Mouse (Mus musculus) heart, embryonic 13.5 days (tissue): ENCODE measurements at regions not wholly inside any gene's neighbourhood (a gene's known extent, or its start where the extent isn't known, plus 50 kb on each side); places are given as distances from the start of the nearest gene placed in this dataset.

Experiments used
- ATAC-seq: fragments of 200-750 bp; cut with Nextera tagmentation; 2 replicates; pipeline ENCODE4 v1.8.0; 2017; ENCODE audit warnings: moderate TSS enrichment; ENCODE audit not compliant: insufficient number of reproducible peaks, low FRiP score, low TSS enrichment; ENCODE audit errors: extremely low read depth
- H3K27ac ChIP-seq: fragments of 300-500 bp; sonication (generic); replicated peaks from 2 replicates; pipeline ENCODE4 v1.5.1; 2015; ENCODE audit warnings: moderate library complexity, mild to moderate bottlenecking, inconsistent platforms
- H3K27me3 ChIP-seq: fragments of 300-500 bp; sonication (generic); replicated peaks from 2 replicates; pipeline ENCODE4 v1.6.1; 2015; ENCODE audit warnings: mild to moderate bottlenecking, inconsistent platforms
- H3K36me3 ChIP-seq: fragments of 300-500 bp; sonication (generic); 2 replicates; pipeline ENCODE4 v1.6.1; 2015; ENCODE audit warnings: mild to moderate bottlenecking, inconsistent platforms
- H3K4me1 ChIP-seq: fragments of 300-500 bp; sonication (generic); 2 replicates; pipeline ENCODE4 v1.6.1; 2015; ENCODE audit warnings: inconsistent platforms
- H3K4me2 ChIP-seq: fragments of 300-500 bp; sonication (generic); 2 replicates; pipeline ENCODE4 v1.6.1; 2015; ENCODE audit warnings: inconsistent platforms, mild to moderate bottlenecking, moderate library complexity
- H3K4me3 ChIP-seq: fragments of 300-500 bp; sonication (generic); 2 replicates; pipeline ENCODE4 v1.5.1; 2015; ENCODE audit warnings: moderate library complexity, mild to moderate bottlenecking, inconsistent platforms
- H3K9ac ChIP-seq: fragments of 300-500 bp; sonication (generic); 2 replicates; pipeline ENCODE4 v1.6.1; 2015; ENCODE audit warnings: inconsistent platforms, mild to moderate bottlenecking, moderate library complexity
- H3K9me3 ChIP-seq: fragments of 300-500 bp; sonication (generic); 2 replicates; pipeline ENCODE4 v1.6.1; 2016; ENCODE audit warnings: inconsistent platforms
- WGBS: fragments of 180-500 bp; shearing (Covaris S2); methylation state at CpG from one replicate; pipeline ENCODE4 v1.1.7; 2015; ENCODE audit warnings: mixed read lengths; 5-methylcytosine and 5-hydroxymethylcytosine counted together

GRCm38 (mm10) chr10:98674131-98674530 lies 240.1 kb upstream of the Atp2b1 start:
- H3K4me1 ChIP-seq = no peaks in the 10 kb centered on the region
- no peak overlapping the region for H3K27ac ChIP-seq
- no peaks in the 10 kb centered on the region for H3K9me3 ChIP-seq
- H3K4me3 ChIP-seq = no peak overlapping the region
- 68% methylated on average over 1 of the region's 1 CpGs for WGBS
- no peaks in the 10 kb centered on the region for H3K36me3 ChIP-seq
- H3K9ac ChIP-seq = no peak overlapping the region
- no peak for ATAC-seq
- no peaks in the 10 kb centered on the region for H3K27me3 ChIP-seq
- H3K4me2 ChIP-seq = no peak overlapping the region

DNA sequence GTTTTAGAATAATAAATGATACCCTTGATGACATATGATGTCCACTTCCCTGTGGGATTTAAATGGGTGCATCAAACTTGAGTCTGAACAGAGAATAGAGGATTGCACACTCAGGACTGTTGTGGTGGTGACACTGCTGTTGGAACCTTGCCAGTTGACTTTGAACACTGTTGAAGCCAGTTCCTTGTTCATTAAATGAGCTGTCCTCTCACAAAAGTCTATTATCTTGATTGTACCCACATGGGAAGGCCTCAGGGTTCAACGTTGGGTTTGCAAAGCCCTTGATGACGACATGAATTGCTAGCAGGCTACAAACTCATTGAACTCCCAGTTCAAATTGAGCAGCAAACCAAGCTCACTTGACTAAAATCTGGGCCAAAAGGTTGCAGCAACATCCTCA lies 237.3 kb upstream of the Atp2b1 start:
- H3K27ac ChIP-seq = no peak overlapping the region
- no peaks in the 10 kb centered on the region for H3K27me3 ChIP-seq
- 0 out of 2 replicates have a peak, but pooled peaks cover 2% of the 10 kb centered on the region for H3K9me3 ChIP-seq
- no peak overlapping the region for H3K4me3 ChIP-seq
- 71% methylated on average over 2 of the region's 2 CpGs for WGBS
- no peak overlapping the region for H3K4me2 ChIP-seq
- no peaks in the 10 kb centered on the region for H3K36me3 ChIP-seq
- no peak overlapping the region for H3K9ac ChIP-seq
- no peak for ATAC-seq
- no peaks in the 10 kb centered on the region for H3K4me1 ChIP-seq

- H3K4me3 ChIP-seq = no peak overlapping the region
- WGBS = 83% methylated on average over 4 of the region's 4 CpGs
- H3K4me2 ChIP-seq = no peak overlapping the region
- no peak overlapping the region for H3K9ac ChIP-seq
- H3K36me3 ChIP-seq = no peaks in the 10 kb centered on the region
- 0 out of 2 replicates have a peak, but pooled peaks cover 2% of the 10 kb centered on the region for H3K9me3 ChIP-seq
- H3K27me3 ChIP-seq = no peaks in the 10 kb centered on the region
- H3K27ac ChIP-seq = no peak overlapping the region
- H3K4me1 ChIP-seq = no peaks in the 10 kb centered on the region
- no peak for ATAC-seq
Observed at GRCm38 (mm10) chr10:98678234-98678633, 236.0 kb upstream of the Atp2b1 start.

DNA sequence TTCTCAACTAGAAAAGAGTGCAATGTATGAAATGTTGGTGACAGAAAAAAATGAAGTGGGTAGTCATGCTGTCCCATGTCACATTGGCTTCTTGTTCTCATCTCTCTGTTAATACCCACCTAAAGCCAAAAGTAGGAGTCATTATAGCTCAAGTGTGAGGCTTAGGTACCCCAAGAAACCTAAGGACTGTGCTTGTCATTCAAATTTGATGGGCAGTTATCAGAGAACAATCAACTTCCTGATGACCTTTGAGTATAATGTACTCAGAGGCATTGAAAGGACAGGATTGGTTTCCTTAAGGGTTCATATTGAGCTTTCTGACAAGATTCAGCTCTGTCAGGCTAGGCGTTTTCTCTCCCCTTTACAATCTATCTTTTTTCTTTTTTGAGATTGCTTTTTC lies 231.8 kb upstream of the Atp2b1 start:
- Histone ChIP-seq H3K4me3 (no peak overlapping the region), H3K4me2 (no peak overlapping the region)
- no peak for ATAC-seq

GRCm38 (mm10) chr10:98684195-98684594 lies 230.0 kb upstream of the Atp2b1 start:
- Histone ChIP-seq H3K4me3 (peak overlapping the region; percentile 28), H3K4me1 (peaks cover 13% of the 10 kb centered on the region), H3K4me2 (peak overlapping the region; percentile 57), H3K9ac (peak overlapping the region; percentile 17; the same call in 1 of the 2 replicates), H3K9me3 (0 out of 2 replicates have a peak, but pooled peaks cover 2% of the 10 kb centered on the region), H3K36me3 (no peaks in the 10 kb centered on the region), H3K27me3 (no peaks in the 10 kb centered on the region), H3K27ac (0 out of 2 replicates have a peak overlapping the region, but pooled peaks have one; percentile 20)
- no peak for ATAC-seq
- 24% methylated on average over 12 of the region's 12 CpGs for WGBS

More for the DNA sequence above, 231.8 kb upstream of the Atp2b1 start:
- H3K9me3 ChIP-seq = 0 out of 2 replicates have a peak, but pooled peaks cover 2% of the 10 kb centered on the region
- 81% methylated on average over 1 of the region's 1 CpGs for WGBS
- no peaks in the 10 kb centered on the region for H3K36me3 ChIP-seq
- H3K27me3 ChIP-seq = no peaks in the 10 kb centered on the region
- H3K27ac ChIP-seq = no peak overlapping the region
- no peak overlapping the region for H3K9ac ChIP-seq
- H3K4me1 ChIP-seq = peaks cover 13% of the 10 kb centered on the region

DNA sequence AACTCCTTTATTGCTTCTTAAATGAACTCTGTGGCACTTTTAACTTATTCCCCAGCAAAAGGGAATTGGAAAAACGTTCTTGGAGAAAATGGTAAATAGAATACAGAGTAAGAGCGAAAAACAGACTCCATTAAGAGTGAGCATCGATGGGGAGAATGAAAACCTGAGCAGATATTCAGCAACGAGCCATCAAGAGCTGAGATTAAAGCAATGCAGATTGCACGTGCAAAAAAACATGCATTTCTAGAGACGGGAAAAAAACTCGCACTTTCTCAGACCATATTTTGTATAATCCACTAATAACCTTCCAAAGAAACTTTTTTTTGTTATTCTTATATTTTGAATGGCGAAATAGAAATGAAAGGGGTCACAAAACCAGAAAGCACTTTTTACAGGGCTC lies 229.5 kb upstream of the Atp2b1 start:
- ATAC-seq = no peak
- Histone ChIP-seq H3K36me3 (no peaks in the 10 kb centered on the region), H3K27me3 (no peaks in the 10 kb centered on the region), H3K4me1 (peaks cover 13% of the 10 kb centered on the region), H3K4me3 (peak overlapping the region; percentile 28; the same call in 1 of the 2 replicates), H3K27ac (no peak overlapping the region), H3K9me3 (0 out of 2 replicates have a peak, but pooled peaks cover 2% of the 10 kb centered on the region), H3K4me2 (peak overlapping the region; percentile 57), H3K9ac (no peak overlapping the region)
- WGBS = 66% methylated on average over 8 of the region's 8 CpGs

DNA sequence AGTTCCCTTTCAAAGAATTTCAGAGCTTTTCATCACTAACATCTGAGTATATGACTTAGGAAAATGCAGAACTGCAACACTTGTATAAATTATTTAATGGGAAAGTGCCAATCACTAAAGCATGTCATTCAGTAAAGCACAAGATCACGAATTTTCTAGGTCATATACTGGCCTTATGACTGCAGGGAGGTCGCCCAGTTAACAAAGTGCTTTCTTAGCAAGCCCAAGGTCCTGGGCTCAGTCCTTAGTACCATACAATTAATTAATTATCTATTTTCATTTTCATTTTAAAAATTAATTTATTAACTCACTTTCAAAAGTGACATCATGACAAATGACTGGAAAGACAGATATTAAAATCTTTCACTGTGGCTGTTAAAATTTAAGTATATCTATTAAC lies 228.5 kb upstream of the Atp2b1 start:
- Histone ChIP-seq H3K4me1 (peaks cover 13% of the 10 kb centered on the region), H3K4me3 (no peak overlapping the region), H3K27ac (no peak overlapping the region), H3K36me3 (no peaks in the 10 kb centered on the region), H3K9ac (no peak overlapping the region), H3K4me2 (no peak overlapping the region), H3K27me3 (no peaks in the 10 kb centered on the region), H3K9me3 (0 out of 2 replicates have a peak, but pooled peaks cover 2% of the 10 kb centered on the region)
- no peak for ATAC-seq
- WGBS = 72% methylated on average over 2 of the region's 2 CpGs

- ATAC-seq = no peak
- no peaks in the 10 kb centered on the region for H3K27me3 ChIP-seq
- no peak overlapping the region for H3K27ac ChIP-seq
- no peaks in the 10 kb centered on the region for H3K36me3 ChIP-seq
- H3K9me3 ChIP-seq = 0 out of 2 replicates have a peak, but pooled peaks cover under 1% of the 10 kb centered on the region
- no peak overlapping the region for H3K4me2 ChIP-seq
- H3K9ac ChIP-seq = no peak overlapping the region
- peaks cover 13% of the 10 kb centered on the region for H3K4me1 ChIP-seq
- H3K4me3 ChIP-seq = no peak overlapping the region
Observed at GRCm38 (mm10) chr10:98686370-98686769, 227.8 kb upstream of the Atp2b1 start.

GRCm38 (mm10) chr10:98691816-98692215 lies 222.4 kb upstream of the Atp2b1 start:
- Histone ChIP-seq H3K9ac (no peak overlapping the region), H3K27me3 (no peaks in the 10 kb centered on the region), H3K9me3 (no peaks in the 10 kb centered on the region), H3K4me1 (no peaks in the 10 kb centered on the region), H3K27ac (no peak overlapping the region), H3K4me3 (no peak overlapping the region), H3K36me3 (no peaks in the 10 kb centered on the region), H3K4me2 (no peak overlapping the region)
- WGBS = 81% methylated on average over 5 of the region's 5 CpGs
- ATAC-seq = no peak

- Histone ChIP-seq H3K4me3 (no peak overlapping the region), H3K27me3 (no peaks in the 10 kb centered on the region), H3K36me3 (no peaks in the 10 kb centered on the region), H3K4me1 (no peaks in the 10 kb centered on the region; the same call in 1 of the 2 replicates), H3K27ac (no peak overlapping the region), H3K4me2 (no peak overlapping the region), H3K9me3 (no peaks in the 10 kb centered on the region), H3K9ac (no peak overlapping the region)
- WGBS = 82% methylated on average over 2 of the region's 2 CpGs
- ATAC-seq = no peak
Observed at GRCm38 (mm10) chr10:98694690-98695370, 219.4 kb upstream of the Atp2b1 start.

- Histone ChIP-seq H3K4me2 (no peak overlapping the region), H3K4me1 (peaks cover 5% of the 10 kb centered on the region), H3K9me3 (no peaks in the 10 kb centered on the region), H3K36me3 (no peaks in the 10 kb centered on the region), H3K27ac (no peak overlapping the region), H3K27me3 (no peaks in the 10 kb centered on the region), H3K9ac (no peak overlapping the region), H3K4me3 (no peak overlapping the region)
- WGBS = 80% methylated on average over 2 of the region's 2 CpGs
- no peak for ATAC-seq
Observed at GRCm38 (mm10) chr10:98695371-98695725, 218.9 kb upstream of the Atp2b1 start.

DNA sequence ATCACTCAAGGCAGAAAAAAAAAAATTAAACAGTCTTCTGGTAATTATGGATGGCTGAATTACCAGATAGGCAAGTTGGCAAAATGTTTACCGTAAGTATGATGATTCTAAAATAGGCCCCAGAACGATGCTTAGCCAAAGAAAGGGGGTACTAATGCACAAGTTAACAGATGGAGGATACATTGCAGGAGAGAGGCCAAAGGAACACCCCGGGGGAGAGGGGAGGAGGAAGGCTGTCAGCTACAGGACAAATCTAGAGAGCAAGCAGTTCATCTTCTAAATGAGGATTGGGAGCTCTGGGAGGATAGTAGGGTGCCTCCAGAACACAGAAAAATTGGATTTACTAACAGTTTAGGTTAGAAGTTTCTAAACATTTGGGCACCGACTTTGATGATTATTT lies 216.3 kb upstream of the Atp2b1 start:
- H3K9me3 ChIP-seq = no peaks in the 10 kb centered on the region
- no peak overlapping the region for H3K4me2 ChIP-seq
- H3K4me1 ChIP-seq = peaks cover 24% of the 10 kb centered on the region
- H3K4me3 ChIP-seq = no peak overlapping the region
- no peaks in the 10 kb centered on the region for H3K36me3 ChIP-seq
- H3K27ac ChIP-seq = no peak overlapping the region
- WGBS = 78% methylated on average over 4 of the region's 4 CpGs
- no peaks in the 10 kb centered on the region for H3K27me3 ChIP-seq
- H3K9ac ChIP-seq = no peak overlapping the region
- ATAC-seq = no peak
